17 mouse cellular contexts compared by ENCODE assay signal in genomic region chr5:39325399-39325798, GRCm38 (mm10).
DNase-seq lines count a peak whose midpoint lies in the region; ATAC-seq lines count a peak whose summit lies in the region.
"Had no signal": no experiment of that assay in that cellular context is flagged by ENCODE, and none has a peak within 500 bp of the region (broad histone marks: within the 10 kb centered on the region; RNA-seq: fewer than 3 reads in every experiment).

No protein-coding gene starts in this region.

- no peak overlapping the region for H3K4me3 ChIP-seq in forebrain, embryonic 13.5 days
- H3K4me3 ChIP-seq in forebrain, embryonic 11.5 days (ENCODE audit: low read depth, low read length): no peak overlapping the region
- no peak overlapping the region for H3K4me3 ChIP-seq in embryonic facial prominence, embryonic 10.5 days
- H3K4me3 ChIP-seq: embryonic facial prominence, embryonic 12.5 days; heart, embryonic 13.5 days; midbrain, embryonic 13.5 days had no signal

- peak; percentile 67; the same call in 1 of the 2 replicates for ATAC-seq in forebrain, embryonic 13.5 days
- no peak for ATAC-seq in forebrain, embryonic 11.5 days (replicated peaks; ENCODE audit: low FRiP score)
- ATAC-seq: inflammation-experienced regulatory T-cells, adult 6 months; midbrain, embryonic 13.5 days had no signal

- H3K9me3 ChIP-seq in forebrain, embryonic 13.5 days (replicated peaks): no peaks in the 10 kb centered on the region
- H3K9me3 ChIP-seq in forebrain, embryonic 11.5 days (ENCODE audit: control insufficient read depth, low read length): no peaks in the 10 kb centered on the region
- H3K9me3 ChIP-seq in embryonic facial prominence, embryonic 10.5 days: no peaks in the 10 kb centered on the region
- H3K9me3 ChIP-seq: embryonic facial prominence, embryonic 12.5 days; heart, embryonic 13.5 days; midbrain, embryonic 13.5 days had no signal

- no peak overlapping the region for H3K4me2 ChIP-seq in forebrain, embryonic 13.5 days
- H3K4me2 ChIP-seq in forebrain, embryonic 11.5 days (ENCODE audit: low read depth, low read length, severe bottlenecking): no peak overlapping the region
- H3K4me2 ChIP-seq: embryonic facial prominence, embryonic 12.5 days; heart, embryonic 13.5 days; midbrain, embryonic 13.5 days had no signal

- WGBS in forebrain, embryonic 13.5 days: 81% methylated on average over 2 of the region's 2 CpGs
- whole genome bisulfite sequencing in forebrain, embryonic 11.5 days: 72% methylated on average over 2 of the region's 2 CpGs
- WGBS in embryonic facial prominence, embryonic 10.5 days: 78% methylated on average over 2 of the region's 2 CpGs

- no peaks in the 10 kb centered on the region for H3K4me1 ChIP-seq in forebrain, embryonic 13.5 days
- H3K4me1 ChIP-seq in forebrain, embryonic 11.5 days (replicated peaks; ENCODE audit: control insufficient read depth, insufficient read depth, low read length): no peaks in the 10 kb centered on the region
- 0 out of 2 replicates have a peak, but pooled peaks cover 5% of the 10 kb centered on the region for H3K4me1 ChIP-seq in embryonic facial prominence, embryonic 10.5 days
- H3K4me1 ChIP-seq: embryonic facial prominence, embryonic 12.5 days; heart, embryonic 13.5 days; midbrain, embryonic 13.5 days had no signal

- DNase-seq in forebrain, embryonic 11.5 days (ENCODE audit: low spot score): no peak
- DNase-seq in right cerebral cortex, adult 18-20 months: peak; percentile 29
- no peak for DNase-seq in right cerebral cortex, postnatal 14 days
- DNase-seq in frontal cortex, postnatal 36 days (ENCODE audit: low spot score in 2 of 2): peak; percentile 31 to 71
- peak; percentile 14 for DNase-seq in right cerebral cortex, postnatal 25 days
- DNase-seq in embryonic facial prominence, embryonic 10.5 days (ENCODE audit: low spot score): no peak
- DNase-seq in embryo, embryonic 9.5 days (ENCODE audit: extremely low spot score): no peak
- DNase-seq: adrenal gland, postnatal 36 days; kidney, adult 9 months; lung, adult 2 months had no signal

- H3K27ac ChIP-seq in forebrain, embryonic 13.5 days: no peak overlapping the region
- H3K27ac ChIP-seq in forebrain, embryonic 11.5 days (ENCODE audit: low read depth, low read length): no peak overlapping the region
- no peak overlapping the region for H3K27ac ChIP-seq in embryonic facial prominence, embryonic 10.5 days (replicated peaks)
- H3K27ac ChIP-seq: embryonic facial prominence, embryonic 12.5 days; heart, embryonic 13.5 days; macrophage; midbrain, embryonic 13.5 days had no signal

- H3K9ac ChIP-seq in forebrain, embryonic 13.5 days: no peak overlapping the region
- no peak overlapping the region for H3K9ac ChIP-seq in forebrain, embryonic 11.5 days (ENCODE audit: low read length)
- H3K9ac ChIP-seq: embryonic facial prominence, embryonic 12.5 days; heart, embryonic 13.5 days; midbrain, embryonic 13.5 days had no signal

- no peaks in the 10 kb centered on the region for H3K27me3 ChIP-seq in forebrain, embryonic 13.5 days
- H3K27me3 ChIP-seq in forebrain, embryonic 11.5 days (ENCODE audit: control insufficient read depth, insufficient read depth, low read length): no peaks in the 10 kb centered on the region
- H3K27me3 ChIP-seq in embryonic facial prominence, embryonic 10.5 days (replicated peaks; ENCODE audit: low read depth, poor library complexity, severe bottlenecking): no peaks in the 10 kb centered on the region
- H3K27me3 ChIP-seq: CH12.LX; embryonic facial prominence, embryonic 12.5 days; heart, embryonic 13.5 days; midbrain, embryonic 13.5 days had no signal

- H3K36me3 ChIP-seq in forebrain, embryonic 13.5 days (ENCODE audit: poor library complexity, severe bottlenecking): no peaks in the 10 kb centered on the region
- H3K36me3 ChIP-seq in forebrain, embryonic 11.5 days (ENCODE audit: control insufficient read depth, insufficient read depth, low read length): no peaks in the 10 kb centered on the region
- H3K36me3 ChIP-seq in embryonic facial prominence, embryonic 10.5 days (replicated peaks): no peaks in the 10 kb centered on the region
- H3K36me3 ChIP-seq: embryonic facial prominence, embryonic 12.5 days; heart, embryonic 13.5 days; midbrain, embryonic 13.5 days had no signal

Comparison
In these comparisons a context has a peak if more than half of its experiments do, and no peak if none do; other contexts are left out.
1. DNase-seq: peak in right cerebral cortex, adult 18-20 months (single experiment), frontal cortex, postnatal 36 days (2 of 2) and right cerebral cortex, postnatal 25 days (single experiment); none in forebrain, embryonic 11.5 days (single experiment), right cerebral cortex, postnatal 14 days (single experiment), embryonic facial prominence, embryonic 10.5 days (single experiment) and embryo, embryonic 9.5 days (single experiment).